Mouse (Mus musculus) kidney, adult 9 months (tissue): ENCODE results near the gene Myadml2.
A peak's percentile ranks its signal among the peaks of the same experiment; 100 is the strongest.

Experiments used
- DNase-seq: peaks from one replicate; pipeline ENCODE4 v3.0.0; 2022

Myadml2 gene

DNA sequence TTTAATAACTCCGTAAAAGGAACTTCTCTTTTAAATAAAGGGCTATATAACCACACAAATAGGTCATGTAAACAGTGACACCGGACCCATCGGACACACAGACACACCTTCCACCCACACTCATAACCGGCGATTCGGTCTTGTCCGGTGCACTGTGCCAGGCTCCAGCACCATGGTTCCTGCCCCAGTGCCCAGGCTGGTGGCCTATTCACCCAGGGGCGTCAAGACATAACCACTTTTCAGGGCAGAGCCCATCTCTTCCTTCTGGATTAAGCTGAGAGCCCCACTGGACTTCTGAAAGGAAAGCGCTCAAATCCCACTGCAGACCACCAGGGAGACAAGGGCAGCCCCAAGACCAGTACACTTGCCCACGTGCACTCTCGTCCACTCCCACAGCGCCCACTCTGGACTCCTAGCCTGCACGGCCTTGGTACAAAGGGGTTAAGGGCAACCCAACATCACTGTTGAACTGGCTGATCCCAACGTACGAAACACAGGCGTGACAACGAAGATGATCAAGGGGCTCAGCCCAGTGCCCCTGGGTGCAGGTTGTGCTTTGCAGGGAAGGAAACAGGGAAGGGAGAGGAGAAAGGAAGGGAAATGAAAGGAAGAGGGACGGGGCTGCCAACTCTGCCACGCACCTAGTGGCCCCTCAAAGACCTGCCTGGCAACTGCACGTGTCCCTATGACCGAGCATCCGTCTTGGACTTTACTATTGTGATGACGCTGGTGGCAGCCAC is 19.2 kb downstream of the Myadml2 start:
- DNase-seq: no peak

DNA sequence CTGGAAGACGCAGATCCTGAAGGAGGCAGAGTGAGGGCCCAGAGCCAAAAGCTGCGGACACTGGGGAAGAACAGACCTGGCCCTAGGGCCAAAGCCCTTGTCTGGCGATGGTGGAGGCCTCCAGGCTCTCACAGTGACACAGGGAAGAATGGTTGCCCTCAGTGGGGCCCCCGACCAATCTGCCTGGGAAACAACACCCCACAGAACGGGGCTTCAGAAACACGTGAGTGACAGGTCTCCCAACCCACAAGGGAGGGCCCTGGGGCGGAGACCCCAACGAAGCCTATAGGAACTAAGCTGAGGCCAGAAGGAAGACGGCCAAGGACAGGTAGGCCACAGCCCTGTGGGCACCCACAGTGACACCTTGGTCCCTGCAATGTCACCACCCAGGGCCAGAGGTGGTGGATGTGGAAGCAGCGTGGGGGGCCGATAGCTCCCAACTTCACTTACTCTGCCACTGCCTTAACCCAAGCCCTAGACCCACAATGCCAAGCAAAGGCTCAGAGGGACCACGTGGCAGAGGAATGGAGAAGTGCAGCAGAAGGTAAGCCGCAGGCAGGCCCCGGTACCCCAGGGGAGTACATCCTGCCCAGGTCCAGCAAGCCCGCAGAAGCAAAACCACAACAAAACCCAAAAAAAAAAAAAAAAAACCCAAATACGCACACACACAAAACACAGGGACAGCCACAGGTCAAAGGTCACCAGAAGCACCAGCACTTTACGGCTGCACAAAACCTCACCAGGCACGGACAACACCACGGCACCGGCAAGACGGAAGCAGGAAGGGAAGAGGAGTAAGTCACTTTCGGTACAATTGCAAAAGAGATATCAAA is 20.3 kb downstream of the Myadml2 start:
- DNase-seq: peak; percentile 59

GRCm38 (mm10) chr11:120626785-120627467 is 21.0 kb downstream of the Myadml2 start:
- no peak for DNase-seq

- no peak for DNase-seq
Measured at GRCm38 (mm10) chr11:120625152-120625775, 22.7 kb downstream of the Myadml2 start, which contains the start of gene Sirt7. Sirt7 (minus strand) TSS chr11:120625240.

DNA sequence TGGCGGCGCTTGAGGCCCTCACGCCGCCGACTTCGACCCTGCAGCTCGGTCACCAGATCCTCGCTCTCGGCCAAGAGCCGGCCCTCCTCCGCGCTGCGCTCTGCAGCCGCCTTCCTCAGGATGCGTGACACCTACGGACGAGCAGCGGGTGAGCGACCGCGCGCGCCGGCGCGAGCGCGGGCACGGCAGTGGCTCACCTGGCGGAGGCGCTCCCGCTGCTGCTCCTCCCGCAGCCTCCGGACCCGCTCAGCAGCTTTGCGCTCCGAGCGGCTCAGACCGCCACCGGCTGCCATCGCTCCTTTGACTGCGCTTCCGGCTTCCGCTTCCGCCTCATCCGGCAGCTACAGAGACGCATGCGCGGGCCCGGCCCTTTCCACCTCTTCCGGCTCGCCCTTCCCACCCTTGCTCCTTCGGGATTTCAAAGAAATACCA is 23.3 kb downstream of the Myadml2 start:
- DNase-seq: peak; percentile 85

GRCm38 (mm10) chr11:120623961-120624679 is 23.8 kb downstream of the Myadml2 start:
- peak; percentile 83 for DNase-seq

- DNase-seq: no peak
Measured at GRCm38 (mm10) chr11:120622805-120623204, 25.2 kb downstream of the Myadml2 start.

DNA sequence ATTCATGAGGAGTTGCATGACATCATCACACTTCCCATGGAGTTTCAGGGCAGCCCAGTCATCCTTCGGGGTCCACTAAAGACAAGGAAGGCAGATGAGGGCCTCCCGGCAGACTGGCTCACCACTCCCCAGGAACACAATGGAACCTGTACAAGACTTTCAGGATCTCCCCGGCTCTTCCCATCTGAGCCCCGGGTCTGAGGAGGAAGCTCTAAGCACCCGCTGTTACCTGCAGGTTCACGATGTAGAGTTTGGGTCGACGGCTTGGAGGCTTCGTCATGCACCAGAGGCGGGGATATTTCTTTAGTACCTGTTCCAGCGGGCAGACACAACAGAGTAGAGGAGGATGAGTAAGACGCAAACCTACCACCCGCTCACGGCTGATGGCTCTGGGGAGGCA is 27.8 kb downstream of the Myadml2 start:
- no peak for DNase-seq

- peak; percentile 45 for DNase-seq
Measured at GRCm38 (mm10) chr11:120618619-120619535, 29.1 kb downstream of the Myadml2 start.

DNA sequence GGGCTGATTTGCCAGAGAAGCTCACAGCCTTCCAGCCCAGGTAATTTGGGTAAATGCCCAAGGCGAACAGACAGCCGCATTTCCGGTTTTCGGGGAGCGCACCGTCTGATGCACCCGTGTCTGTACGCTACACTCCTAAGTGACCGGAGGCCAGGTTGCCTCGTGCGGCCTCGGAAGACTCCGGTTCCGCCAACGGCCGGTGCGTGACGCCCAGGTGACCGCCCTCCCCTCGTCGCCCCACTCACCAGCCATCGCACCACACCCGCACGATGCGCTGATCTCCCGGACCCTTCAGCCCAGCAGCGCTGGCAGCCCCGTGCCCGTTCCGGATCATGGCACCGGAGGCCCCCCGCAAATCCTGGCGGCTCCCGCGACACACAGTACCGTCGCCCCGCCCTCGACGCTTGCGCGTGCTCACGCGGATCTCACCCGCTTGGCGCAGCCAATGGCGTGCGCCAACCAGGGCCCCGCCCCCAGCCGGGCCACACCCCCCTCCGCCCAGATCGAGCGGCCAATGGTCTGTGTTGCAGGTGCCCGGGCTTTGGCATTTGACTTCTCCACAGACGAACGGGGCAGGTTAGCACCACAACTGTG is 30.3 kb downstream of the Myadml2 start, which contains the start of gene Pcyt2:
TSS of gene Pcyt2 (minus strand) at position 418 of the 594 bp plus-strand sequence.
- DNase-seq: peak; percentile 97

DNA sequence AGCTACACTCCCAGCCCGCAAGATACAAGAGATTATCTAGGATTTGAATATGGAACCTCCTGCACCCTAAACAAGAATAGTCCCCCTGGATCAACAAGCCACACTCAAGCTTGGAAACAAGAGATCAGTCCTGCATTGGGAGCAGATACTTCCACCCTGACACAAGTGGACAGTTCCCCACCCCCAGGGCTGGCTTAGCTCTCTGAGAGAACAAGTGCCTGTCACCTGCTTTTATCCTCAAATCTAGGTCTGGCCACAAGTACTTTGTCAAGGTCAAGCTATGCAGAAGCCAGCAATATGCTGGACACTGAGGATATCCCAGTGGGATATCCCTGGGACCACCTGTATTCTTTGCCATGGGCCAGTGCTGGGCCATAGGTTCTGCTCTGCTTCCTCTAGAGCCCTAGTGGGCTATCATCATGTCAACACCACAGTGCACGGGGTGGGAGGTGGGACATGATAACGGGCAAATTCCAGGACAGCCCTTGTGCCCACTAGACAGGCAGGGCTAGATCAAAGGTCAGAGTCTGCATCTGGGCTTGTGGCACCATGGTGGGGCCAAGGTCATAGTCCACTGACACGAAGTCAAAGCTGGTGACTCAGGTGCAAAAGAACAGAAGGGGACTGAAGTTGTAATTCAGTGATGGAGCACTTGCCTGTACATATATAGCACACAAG is 31.2 kb downstream of the Myadml2 start:
- peak; percentile 87 for DNase-seq

DNA sequence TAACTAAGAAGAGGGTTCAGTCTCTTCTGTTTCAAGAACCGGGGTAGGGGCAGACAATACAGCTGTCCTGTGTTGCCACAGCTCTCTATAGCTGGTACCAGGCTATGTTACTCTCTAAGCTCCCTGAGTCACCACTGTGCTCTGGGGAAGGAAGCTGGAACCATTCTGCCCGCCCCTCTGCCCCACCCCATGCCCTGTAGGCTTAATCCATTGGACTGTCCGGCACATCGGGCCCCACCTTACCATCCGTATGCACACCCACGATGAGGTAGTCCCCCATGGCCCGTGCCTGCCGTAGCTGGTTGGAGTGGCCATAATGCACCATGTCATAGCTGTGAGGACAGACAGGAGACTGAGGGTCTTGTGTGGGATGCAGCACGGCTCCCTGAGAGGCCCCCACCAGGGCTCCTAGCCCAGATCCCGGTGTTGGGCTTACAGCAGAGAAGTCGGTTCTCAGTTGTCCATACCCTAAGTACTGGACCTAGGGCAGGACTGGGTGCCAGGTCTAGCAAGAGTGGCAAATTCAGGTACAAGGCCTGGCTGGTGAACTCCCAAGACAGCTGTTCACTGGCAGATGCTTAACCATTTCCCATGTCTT is 32.3 kb downstream of the Myadml2 start:
- DNase-seq: no peak

- DNase-seq: no peak
Measured at GRCm38 (mm10) chr11:120615167-120615566, 32.8 kb downstream of the Myadml2 start.

DNA sequence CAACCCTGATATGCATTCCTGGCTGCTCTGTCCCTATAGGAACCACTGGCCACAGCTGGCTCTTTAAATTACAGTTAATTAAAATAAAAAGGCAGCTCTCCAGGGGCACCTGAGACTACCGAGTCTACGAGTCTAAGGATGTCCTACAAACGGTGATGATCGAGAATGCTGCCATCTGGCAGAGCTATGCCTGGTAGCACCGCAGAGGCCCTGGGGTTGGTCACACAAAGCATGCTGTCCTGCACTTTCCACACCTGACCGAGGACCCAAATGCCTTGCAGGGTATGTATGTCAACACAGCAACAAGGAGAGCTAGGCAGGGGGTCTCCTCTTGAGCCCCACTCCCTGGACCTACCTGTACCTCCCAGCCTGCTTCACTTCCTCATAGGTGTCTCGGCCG is 34.0 kb downstream of the Myadml2 start:
- no peak for DNase-seq

DNA sequence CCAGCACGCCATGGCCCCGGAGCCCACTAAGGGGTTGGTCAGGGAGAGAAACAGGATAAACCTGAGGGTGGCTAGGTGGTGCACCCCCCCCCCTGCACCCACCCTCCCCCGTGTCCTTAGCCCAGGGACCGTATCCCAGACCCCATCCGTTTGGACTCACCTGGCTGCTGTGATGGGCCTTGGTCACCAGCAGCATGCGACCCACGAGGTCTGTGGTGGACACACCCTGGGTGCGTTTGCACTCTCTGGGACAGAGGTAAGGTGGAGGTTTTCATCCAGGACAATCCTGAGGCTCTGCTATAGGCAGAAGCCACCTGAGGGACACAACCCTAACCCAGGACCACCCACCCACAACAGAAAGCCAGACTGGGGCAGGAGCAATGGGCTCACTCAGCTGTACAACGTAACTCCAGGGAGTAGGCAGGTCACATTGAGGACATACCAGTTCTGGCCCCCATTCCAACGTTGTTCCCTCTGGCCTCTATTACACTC is 34.4 kb downstream of the Myadml2 start:
- DNase-seq: no peak

DNA sequence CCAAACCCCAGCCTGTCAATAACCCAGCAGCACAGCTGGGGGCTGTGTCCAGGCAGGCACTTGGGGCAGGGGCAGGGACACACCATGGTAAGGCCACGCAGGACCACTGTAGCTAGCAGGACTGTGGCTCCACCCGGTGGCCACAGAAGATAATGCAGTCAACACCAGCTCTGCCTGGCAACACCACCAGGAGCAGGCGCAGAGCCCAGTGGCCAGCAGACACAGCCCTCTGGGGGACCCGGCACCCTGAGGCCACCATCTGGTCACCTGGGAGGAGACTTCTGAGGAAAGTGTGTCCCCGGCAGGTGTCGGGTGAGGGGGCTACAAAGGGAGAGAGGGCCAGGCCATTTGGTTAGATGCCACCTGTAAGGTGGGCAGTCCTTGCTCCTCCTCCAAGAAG is 35.2 kb downstream of the Myadml2 start:
- DNase-seq: peak; percentile 82

DNA sequence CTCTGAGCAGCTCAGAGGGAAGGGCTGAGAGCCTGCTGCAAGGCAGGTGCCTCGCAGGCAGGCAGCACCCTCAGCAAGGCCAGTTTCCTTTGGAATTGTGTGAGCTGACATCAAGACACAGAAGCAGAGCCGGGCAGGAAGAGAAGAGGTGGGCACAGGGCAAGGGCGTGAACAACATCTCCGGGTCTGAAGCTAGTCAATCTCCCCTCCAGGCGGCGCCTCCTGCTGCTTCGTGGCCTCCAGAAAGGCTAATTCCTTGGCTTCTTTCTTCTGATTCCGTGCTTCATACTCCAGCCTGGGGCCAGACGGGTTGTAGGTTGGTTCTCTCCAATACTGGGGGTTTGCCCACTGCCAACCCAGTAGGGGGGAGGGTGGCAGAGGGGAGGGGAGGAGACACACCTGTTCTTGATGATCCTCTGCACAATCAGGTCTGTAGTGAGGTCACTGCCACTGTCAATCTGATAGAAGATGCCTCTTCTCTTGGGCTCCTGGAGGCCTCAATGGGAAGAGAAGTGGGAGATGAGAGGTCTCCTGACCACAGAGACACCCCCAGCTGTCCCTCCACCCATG is 37.4 kb downstream of the Myadml2 start:
- no peak for DNase-seq

DNA sequence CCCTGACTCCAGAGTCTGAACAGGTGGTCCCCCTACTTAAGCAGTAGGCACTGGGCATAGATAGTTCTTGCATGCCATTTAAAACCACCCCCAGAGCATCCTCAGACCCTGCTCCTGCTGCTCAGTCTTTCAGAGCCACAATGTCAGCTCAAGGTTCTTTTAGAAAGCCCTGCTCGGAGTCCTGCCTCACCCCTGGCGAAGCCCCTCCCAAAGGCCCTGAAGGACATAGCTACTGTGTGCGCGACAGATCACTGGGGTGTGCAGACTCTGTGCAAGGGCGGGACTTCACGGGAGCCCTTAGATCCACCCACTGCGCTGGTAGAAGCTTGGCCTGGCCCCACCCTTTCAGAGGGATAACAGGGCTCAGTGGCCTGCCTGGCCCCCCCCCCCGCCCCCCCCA is 38.7 kb downstream of the Myadml2 start:
- peak; percentile 63 for DNase-seq
